Mouse (Mus musculus) intestine, postnatal 0 days (tissue): ENCODE measurements around the gene Dlg2. TPM values are rescaled to one million over a fixed set of nuclear protein-coding genes. Genes with fewer than 3 reads are reported as not detected.

ENCODE experiments used
- ATAC-seq: fragments of 200-750 bp; cut with Nextera tagmentation; 2 replicates; pipeline ENCODE4 v1.8.0; 2017; ENCODE audit warnings: mild to moderate bottlenecking, moderate TSS enrichment, moderate library complexity
- H3K27ac ChIP-seq: fragments of 300-500 bp; sonication (generic); 2 replicates; pipeline ENCODE4 v1.5.1; 2014; ENCODE audit warnings: mild to moderate bottlenecking, low read depth, low read length, moderate library complexity
- H3K27me3 ChIP-seq: fragments of 300-500 bp; sonication (generic); replicated peaks from 2 replicates; pipeline ENCODE4 v1.6.1; 2014; ENCODE audit warnings: low read length, mixed read lengths; ENCODE audit not compliant: control insufficient read depth, insufficient read depth
- H3K36me3 ChIP-seq: fragments of 300-500 bp; sonication (generic); 2 replicates; pipeline ENCODE4 v1.6.1; 2014; ENCODE audit warnings: mild to moderate bottlenecking, moderate library complexity; ENCODE audit not compliant: control insufficient read depth, insufficient read depth
- H3K4me1 ChIP-seq: fragments of 300-500 bp; sonication (generic); replicated peaks from 2 replicates; pipeline ENCODE4 v1.6.1; 2014; ENCODE audit warnings: antibody characterized with exemption, low read length, mixed read lengths; ENCODE audit not compliant: control insufficient read depth, insufficient read depth
- H3K4me2 ChIP-seq: fragments of 300-500 bp; sonication (generic); replicated peaks from 2 replicates; pipeline ENCODE4 v1.6.1; 2014; ENCODE audit warnings: low read depth, mild to moderate bottlenecking, moderate library complexity
- H3K4me3 ChIP-seq: fragments of 300-500 bp; sonication (generic); 2 replicates; pipeline ENCODE4 v1.5.1; 2014; ENCODE audit warnings: low read depth, low read length
- H3K9ac ChIP-seq: fragments of 300-500 bp; sonication (generic); 2 replicates; pipeline ENCODE4 v1.6.1; 2014; ENCODE audit warnings: mild to moderate bottlenecking, low read depth, low read length
- H3K9me3 ChIP-seq: fragments of 300-500 bp; sonication (generic); 2 replicates; pipeline ENCODE4 v1.6.1; 2016; ENCODE audit warnings: mixed run types; ENCODE audit not compliant: control insufficient read depth
- CTCF ChIP-seq: sonication (generic); IDR thresholded peaks from 2 replicates; pipeline ENCODE4 v1.5.1; 2016; ENCODE audit warnings: low read depth, mild to moderate bottlenecking, control low read depth, antibody characterized with exemption, moderate library complexity
- WGBS: fragments of 180-500 bp; shearing (Covaris S2); extraction: QIAGEN DNeasy Blood & Tissue Kit; methylation state at CpG from one replicate; pipeline ENCODE4 v1.1.7; 2014; 5-methylcytosine and 5-hydroxymethylcytosine counted together
- polyA plus RNA-seq: library from polyadenylated mRNA; unstranded; fragments of >200 nt; fragmentation: Nextera tagmentation; extraction: Ambion mirVana; gene quantifications from 2 replicates; pipeline ENCODE4 v1.2.1, GENCODE M21; 2015

Dlg2 gene
- polyA plus RNA-seq, 1 experiment from 2014 or later, result 1.1 TPM

DNA sequence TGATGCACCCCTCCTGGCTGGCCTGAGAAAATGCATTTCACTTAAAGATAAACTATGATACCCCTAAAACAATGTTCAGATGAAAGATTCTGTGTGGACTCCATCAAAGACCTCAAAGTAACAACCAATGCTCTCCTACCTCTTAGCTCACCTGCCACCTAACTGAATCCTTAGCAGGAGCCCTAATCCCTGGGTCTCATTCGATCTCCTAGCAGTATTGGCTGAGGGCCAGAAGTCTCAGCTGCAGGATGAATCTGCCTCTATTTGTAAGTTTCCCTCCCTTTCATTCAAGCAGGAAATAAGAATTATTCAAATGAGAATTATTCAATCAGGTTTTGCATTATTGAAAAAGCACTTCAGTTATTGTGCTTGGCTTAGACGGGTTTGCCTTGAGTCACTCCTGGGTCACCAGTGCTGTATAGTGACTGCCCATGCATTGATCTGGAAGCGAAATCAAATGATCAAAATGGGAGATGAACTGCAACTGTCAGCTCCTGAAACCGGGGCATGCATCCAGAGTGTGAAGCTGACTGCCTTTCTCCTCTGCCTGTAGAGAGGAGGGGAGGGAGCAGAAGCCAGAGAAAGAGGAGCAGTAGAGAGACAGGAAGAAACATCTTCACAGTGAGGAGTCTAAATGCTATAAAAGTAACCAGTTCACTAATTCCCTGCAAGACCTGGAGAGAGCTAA is 1924.7 kb downstream of the Dlg2 start:
- Histone ChIP-seq H3K9ac (no peak overlapping the region), H3K4me2 (no peak overlapping the region), H3K27me3 (no peaks in the 10 kb centered on the region), H3K9me3 (no peaks in the 10 kb centered on the region), H3K4me1 (no peaks in the 10 kb centered on the region), H3K4me3 (no peak overlapping the region), H3K36me3 (no peaks in the 10 kb centered on the region), H3K27ac (no peak overlapping the region)
- no peak for ATAC-seq
- TF ChIP-seq CTCF, result no peak
- 60% methylated on average over 4 of the region's 4 CpGs for whole genome bisulfite sequencing

DNA sequence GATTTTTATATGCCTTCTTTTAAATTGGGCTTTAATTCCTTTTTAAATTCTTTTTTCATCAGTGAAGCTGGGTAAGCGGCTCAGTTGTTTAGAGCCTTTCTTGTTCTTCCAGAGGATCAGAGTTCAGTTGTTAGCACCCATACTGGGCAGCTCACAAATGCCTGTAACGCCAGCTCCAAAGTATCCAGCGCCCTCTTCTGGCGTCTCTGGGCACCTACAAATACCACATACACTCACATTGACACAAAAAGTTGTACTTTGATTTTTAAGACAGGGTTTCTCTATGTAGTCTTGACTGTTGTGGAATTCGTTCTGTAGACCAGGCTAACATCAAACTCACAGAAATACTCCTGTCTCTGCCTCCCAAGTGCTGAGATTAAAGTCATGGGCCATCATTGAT is 1932.0 kb downstream of the Dlg2 start:
- no peak for TF ChIP-seq CTCF
- ATAC-seq, result no peak

DNA sequence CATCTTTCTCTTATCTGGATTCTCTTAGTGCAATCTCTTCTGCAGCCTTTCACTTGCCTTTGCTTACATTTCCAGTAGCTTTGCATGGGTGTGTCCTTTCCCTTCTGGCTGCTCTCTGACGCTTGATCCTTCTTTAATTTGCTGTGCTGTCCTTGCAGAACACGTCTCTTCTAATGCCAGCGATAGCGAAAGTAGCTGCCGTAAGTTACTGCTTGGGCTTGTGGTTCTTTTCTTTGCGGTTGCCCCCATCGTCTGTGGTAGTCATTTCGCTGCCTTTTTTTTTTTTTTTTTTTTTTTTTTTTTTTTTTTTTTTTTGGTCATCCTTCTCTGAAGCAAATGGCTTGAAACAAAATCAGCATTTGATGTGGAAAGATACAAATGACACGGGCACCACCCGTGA is 1944.0 kb downstream of the Dlg2 start:
- Histone ChIP-seq H3K9ac (no peak overlapping the region), H3K4me3 (no peak overlapping the region), H3K27me3 (no peaks in the 10 kb centered on the region), H3K4me1 (no peaks in the 10 kb centered on the region), H3K27ac (no peak overlapping the region), H3K9me3 (no peaks in the 10 kb centered on the region), H3K36me3 (no peaks in the 10 kb centered on the region), H3K4me2 (no peak overlapping the region)
- WGBS, result 67% methylated on average over 10 of the region's 10 CpGs
- no peak for ATAC-seq
- TF ChIP-seq CTCF, result no peak

More for the DNA sequence above, 1932.0 kb downstream of the Dlg2 start:
- no peaks in the 10 kb centered on the region for H3K27me3 ChIP-seq
- H3K4me2 ChIP-seq, result no peak overlapping the region
- no peaks in the 10 kb centered on the region for H3K9me3 ChIP-seq
- WGBS, result 62% methylated on average over 5 of the region's 5 CpGs
- H3K27ac ChIP-seq, result no peak overlapping the region
- H3K9ac ChIP-seq, result no peak overlapping the region
- H3K4me1 ChIP-seq, result no peaks in the 10 kb centered on the region
- H3K4me3 ChIP-seq, result no peak overlapping the region
- H3K36me3 ChIP-seq, result no peaks in the 10 kb centered on the region

DNA sequence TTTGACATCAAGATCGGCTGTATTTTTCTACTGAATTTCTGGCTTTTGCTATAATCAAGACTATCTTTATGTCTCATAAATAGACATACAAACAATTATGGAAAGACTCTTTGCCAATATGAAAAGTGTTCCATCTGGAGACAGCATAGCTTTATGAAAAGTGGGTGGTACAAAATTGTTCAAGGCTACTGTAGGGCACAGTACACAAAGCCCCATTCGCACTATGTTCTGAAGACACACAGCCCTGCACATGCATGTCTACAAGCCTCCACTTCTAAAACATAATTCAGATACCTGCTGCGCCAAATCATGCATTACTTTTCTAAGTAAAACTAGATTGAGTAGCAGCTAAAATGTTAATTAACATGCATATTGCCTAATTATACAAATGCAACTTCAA is 1946.5 kb downstream of the Dlg2 start:
- no peaks in the 10 kb centered on the region for H3K36me3 ChIP-seq
- H3K4me2 ChIP-seq, result no peak overlapping the region
- no peak for ATAC-seq
- TF ChIP-seq CTCF, result no peak
- H3K27me3 ChIP-seq, result no peaks in the 10 kb centered on the region
- no peak overlapping the region for H3K9ac ChIP-seq
- H3K4me1 ChIP-seq, result no peaks in the 10 kb centered on the region
- H3K4me3 ChIP-seq, result no peak overlapping the region
- WGBS, result 90% methylated on average over 3 of the region's 3 CpGs
- no peak overlapping the region for H3K27ac ChIP-seq
- H3K9me3 ChIP-seq, result no peaks in the 10 kb centered on the region

DNA sequence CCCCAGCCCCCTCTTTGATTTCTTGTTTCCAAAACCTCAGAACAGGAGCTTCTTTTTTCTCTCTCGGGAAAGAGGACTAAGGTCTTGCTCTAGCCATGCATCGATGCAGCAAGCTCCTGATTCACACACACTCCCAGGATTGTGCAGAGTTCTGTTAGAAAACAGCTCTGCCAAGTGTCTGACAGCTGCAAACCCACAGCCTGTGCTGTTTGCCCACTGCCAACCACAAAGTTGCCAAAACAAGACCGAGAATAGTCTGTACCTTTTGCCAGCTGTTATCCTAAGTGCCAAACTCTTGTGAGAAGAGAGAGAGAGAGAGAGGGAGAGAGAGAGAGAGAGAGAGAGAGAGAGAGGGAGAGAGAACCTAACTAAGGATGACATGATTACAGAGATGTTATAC is 1948.2 kb downstream of the Dlg2 start:
- WGBS, result 68% methylated on average over 3 of the region's 3 CpGs
- no peaks in the 10 kb centered on the region for H3K36me3 ChIP-seq
- no peaks in the 10 kb centered on the region for H3K9me3 ChIP-seq
- no peak overlapping the region for H3K4me2 ChIP-seq
- no peak for ATAC-seq
- no peak for TF ChIP-seq CTCF
- H3K4me3 ChIP-seq, result no peak overlapping the region
- H3K9ac ChIP-seq, result no peak overlapping the region
- H3K27ac ChIP-seq, result no peak overlapping the region
- no peaks in the 10 kb centered on the region for H3K4me1 ChIP-seq
- H3K27me3 ChIP-seq, result no peaks in the 10 kb centered on the region

DNA sequence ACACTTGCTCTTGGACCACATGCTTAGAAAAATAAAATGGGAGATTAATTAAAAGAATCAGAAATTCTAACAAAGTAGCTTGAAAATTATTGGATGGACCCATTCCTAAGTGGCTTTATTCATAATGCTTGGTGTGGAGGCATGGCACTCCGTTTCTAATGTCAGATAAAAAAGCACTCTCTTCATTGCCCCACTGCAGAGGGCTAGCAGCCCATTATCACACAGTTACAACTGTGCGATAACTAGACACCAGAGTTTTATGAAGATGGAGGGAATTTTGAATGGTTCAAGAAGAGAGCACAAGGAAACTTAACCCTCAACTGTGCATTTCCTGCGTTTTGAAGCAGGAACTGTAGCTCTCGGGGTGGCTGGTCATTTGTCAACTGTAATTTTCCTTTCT is 1950.8 kb downstream of the Dlg2 start:
- H3K4me2 ChIP-seq, result no peak overlapping the region
- no peaks in the 10 kb centered on the region for H3K4me1 ChIP-seq
- no peak for TF ChIP-seq CTCF
- ATAC-seq, result no peak
- H3K9me3 ChIP-seq, result no peaks in the 10 kb centered on the region
- H3K4me3 ChIP-seq, result no peak overlapping the region
- H3K27me3 ChIP-seq, result no peaks in the 10 kb centered on the region
- H3K27ac ChIP-seq, result no peak overlapping the region
- 77% methylated on average over 4 of the region's 4 CpGs for WGBS
- no peak overlapping the region for H3K9ac ChIP-seq
- H3K36me3 ChIP-seq, result no peaks in the 10 kb centered on the region

DNA sequence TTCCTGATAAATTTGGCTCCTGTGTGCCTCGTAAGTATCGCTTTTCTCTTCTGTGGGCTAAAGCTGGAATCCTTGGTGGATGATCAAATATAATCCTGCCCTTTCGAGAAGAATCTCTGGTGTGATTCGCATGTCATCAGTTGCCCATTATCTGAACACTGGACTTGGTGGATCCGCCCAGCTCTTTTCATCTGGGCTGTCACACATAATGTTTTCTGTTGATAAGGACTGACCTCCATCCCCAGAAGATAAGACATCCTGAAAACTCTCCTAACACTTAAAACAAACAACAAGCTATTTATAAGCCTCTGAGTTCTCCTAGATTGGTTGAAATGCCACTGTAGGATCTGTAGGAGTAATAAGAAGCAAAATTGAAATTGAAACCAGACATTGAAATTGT is 1952.2 kb downstream of the Dlg2 start:
- ATAC-seq, result no peak
- WGBS, result 45% methylated on average over 5 of the region's 5 CpGs
- H3K27ac ChIP-seq, result no peak overlapping the region

More for the DNA sequence above, 1952.2 kb downstream of the Dlg2 start:
- Histone ChIP-seq H3K9ac (no peak overlapping the region), H3K9me3 (no peaks in the 10 kb centered on the region), H3K4me2 (no peak overlapping the region), H3K4me1 (no peaks in the 10 kb centered on the region), H3K4me3 (no peak overlapping the region), H3K27me3 (no peaks in the 10 kb centered on the region), H3K36me3 (no peaks in the 10 kb centered on the region)
- TF ChIP-seq CTCF, result no peak
